Mouse (Mus musculus): ENCODE measurements around the gene Cyp4f18.
"Not testable (repeated sequence)": the region's sequence is repeated elsewhere in the genome, so short reads cannot be mapped to it uniquely, and the experiment has no call there.

Gene Cyp4f18

DNA sequence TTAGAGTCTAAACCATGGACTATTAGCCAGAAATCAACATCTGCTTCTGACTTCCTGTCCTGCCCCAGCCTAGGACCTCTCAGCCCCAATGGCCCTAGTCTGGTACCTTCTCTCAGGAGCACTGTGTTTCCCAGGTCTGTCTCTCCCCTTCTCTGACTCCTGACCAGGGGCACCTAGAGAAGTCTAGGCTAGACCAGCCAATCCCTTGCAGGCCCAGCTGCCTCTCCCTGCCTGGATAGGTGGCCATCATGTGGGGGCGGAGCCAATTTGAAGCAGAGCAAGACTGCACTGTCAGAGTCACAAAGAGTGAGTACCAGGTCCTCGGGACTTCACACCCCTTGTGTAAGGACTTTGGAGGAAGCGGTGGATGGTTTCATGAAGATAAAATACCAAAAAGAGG lies at the start of gene Cyp4f18:
Gene Cyp4f18 (minus strand): TSS at position 154 of the 400 bp plus-strand sequence.
- DNase-seq = peak in 1 of 2 experiments; percentile 39

DNA sequence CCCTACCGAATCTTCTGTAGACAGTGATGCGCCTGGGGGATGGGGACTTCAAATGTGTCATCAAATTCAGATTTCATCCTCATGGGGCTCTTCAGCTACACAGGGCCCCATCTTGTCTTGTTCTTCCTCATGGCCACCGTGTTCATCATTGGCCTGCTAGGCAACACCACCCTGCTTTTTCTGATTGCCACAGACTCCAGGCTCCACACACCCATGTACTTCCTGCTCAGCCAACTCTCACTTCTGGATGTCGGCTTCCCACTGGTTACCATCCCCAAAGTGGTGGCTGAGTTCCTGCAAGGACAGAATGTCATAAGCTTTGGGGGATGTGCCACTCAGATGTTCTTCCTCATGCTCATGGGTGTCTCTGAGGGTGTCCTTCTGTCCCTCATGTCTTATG lies 48.2 kb upstream of the Cyp4f18 start:
- not testable (repeated sequence) for DNase-seq

GRCm38 (mm10) chr8:72054633-72055032 lies 45.2 kb upstream of the Cyp4f18 start:
- not testable (repeated sequence) for DNase-seq

- no peak for DNase-seq
These were observed 33.1 kb upstream of the Cyp4f18 start for GRCm38 (mm10) chr8:72042493-72042892.

- not testable (repeated sequence) for DNase-seq
These were observed 31.5 kb upstream of the Cyp4f18 start, which contains the start of gene Olfr372 for GRCm38 (mm10) chr8:72040918-72041317. TSS of gene Olfr372 (plus strand) at chr8:72041218.

- peak; percentile 66 to 79 for DNase-seq
These were observed 23.5 kb upstream of the Cyp4f18 start for GRCm38 (mm10) chr8:72032926-72033325.

GRCm38 (mm10) chr8:72024886-72025285 lies 15.5 kb upstream of the Cyp4f18 start:
- not testable (repeated sequence) for DNase-seq

- DNase-seq = no peak
These were observed 10.4 kb upstream of the Cyp4f18 start for GRCm38 (mm10) chr8:72019816-72020215.

GRCm38 (mm10) chr8:72019022-72019421 lies 9.6 kb upstream of the Cyp4f18 start:
- DNase-seq = not testable (repeated sequence)

- DNase-seq = no peak
These were observed 8.7 kb upstream of the Cyp4f18 start for GRCm38 (mm10) chr8:72018141-72018540.

GRCm38 (mm10) chr8:72017339-72017738 lies 7.9 kb upstream of the Cyp4f18 start:
- not testable (repeated sequence) for DNase-seq

GRCm38 (mm10) chr8:72013506-72014228 lies 4.2 kb upstream of the Cyp4f18 start:
- not testable (repeated sequence) for DNase-seq

DNA sequence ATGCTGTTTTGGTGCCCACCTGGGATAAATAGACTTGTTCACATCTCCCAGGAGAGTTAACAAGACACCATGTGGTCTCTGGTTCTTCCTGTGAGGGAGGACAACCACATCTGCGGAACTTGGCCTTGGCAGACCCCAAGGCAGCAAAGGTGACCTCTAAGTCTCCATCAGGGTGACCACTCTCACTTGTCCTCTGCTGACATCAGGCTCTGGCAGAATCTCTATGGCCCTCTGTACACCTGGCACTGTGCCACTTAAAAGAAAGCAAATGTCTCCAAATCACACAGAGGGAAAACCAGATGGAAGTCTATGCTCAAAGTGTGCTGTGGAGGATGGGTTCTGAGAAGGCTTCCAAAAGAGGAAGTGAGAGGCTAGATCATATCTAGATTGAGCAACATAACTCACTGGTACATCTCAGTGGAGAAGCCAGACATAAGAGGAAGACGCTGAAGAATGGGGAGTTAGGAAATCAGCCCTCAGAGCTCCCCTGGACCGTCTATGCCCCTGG lies 1.2 kb downstream of the Cyp4f18 start:
- peak; percentile 11 to 49 for DNase-seq

DNA sequence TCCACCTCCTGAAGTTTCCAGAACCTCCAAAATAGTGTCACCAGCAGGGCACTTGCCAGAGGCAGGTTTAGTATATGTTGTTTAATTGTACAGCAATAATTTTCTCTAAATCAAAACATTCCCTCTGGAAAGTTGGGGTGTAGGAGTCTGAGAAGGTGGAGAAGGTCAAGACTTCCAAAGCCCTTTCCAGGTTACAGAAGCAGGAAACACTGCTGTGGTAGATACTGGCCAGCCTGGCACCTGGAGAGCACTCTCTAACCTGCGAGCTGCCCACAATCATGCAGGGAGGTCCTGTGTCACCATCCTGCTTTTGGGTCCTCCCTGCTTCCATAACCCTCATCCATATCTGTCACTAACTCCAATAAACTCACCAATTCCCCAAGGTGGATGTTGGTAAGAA lies 2.7 kb downstream of the Cyp4f18 start:
- DNase-seq = no peak

DNA sequence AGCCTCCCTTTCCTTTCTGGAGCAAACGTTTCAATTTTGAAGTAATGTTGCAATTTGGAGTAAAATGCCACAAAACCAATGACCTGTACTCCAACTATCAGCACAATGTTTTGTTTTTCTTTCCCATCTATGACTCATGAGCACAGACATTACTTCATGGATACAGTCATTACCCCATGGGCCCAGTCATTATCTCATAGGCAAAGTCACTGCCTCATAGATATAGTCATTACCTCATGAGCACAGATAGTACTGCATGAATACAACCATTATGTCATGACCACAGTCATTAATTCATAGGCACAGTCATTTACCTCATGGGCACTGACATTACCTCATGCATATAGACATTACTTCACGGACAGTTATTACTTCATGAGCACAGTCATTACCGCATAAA lies 3.5 kb downstream of the Cyp4f18 start:
- DNase-seq = no peak

DNA sequence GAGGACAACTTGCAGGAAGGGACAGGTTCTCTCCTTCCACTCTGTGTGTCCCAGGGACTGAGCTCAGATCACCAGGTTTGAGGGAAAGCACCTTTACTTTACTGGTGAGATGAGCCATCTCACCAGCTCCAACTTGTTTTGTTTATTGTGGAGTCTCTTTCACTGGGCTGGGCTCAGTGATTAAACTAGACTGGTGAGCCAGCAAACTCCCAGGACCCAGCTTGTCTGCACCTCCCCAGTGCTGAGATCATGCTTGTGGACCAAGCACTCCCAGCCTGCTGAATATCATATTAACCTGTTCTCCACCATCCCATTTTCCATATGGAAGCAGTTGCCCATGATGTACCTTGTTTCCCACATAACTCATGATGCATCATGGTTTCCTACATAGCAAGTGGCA lies 6.5 kb downstream of the Cyp4f18 start:
- no peak for DNase-seq

DNA sequence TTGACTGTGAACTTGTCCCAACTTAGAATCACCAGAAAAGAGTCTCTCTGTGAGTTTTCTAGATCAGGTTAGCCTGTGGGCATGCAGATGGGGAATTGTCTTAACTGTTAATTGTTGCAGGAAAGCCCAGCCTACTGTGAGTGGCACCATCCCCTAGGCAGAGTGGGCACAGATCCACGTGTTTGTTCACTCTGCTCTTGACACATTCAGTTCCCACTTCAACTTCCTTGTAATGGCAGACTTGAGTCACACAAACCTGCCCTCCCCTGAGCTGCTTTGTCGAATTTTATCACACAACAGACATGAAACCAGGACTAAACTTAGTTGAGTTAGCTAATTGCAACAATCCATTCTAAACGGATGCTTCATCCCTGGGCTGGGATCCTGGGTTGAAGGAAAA lies 9.2 kb downstream of the Cyp4f18 start:
- DNase-seq = no peak

GRCm38 (mm10) chr8:71999434-71999833 lies 10.0 kb downstream of the Cyp4f18 start:
- no peak for DNase-seq

DNA sequence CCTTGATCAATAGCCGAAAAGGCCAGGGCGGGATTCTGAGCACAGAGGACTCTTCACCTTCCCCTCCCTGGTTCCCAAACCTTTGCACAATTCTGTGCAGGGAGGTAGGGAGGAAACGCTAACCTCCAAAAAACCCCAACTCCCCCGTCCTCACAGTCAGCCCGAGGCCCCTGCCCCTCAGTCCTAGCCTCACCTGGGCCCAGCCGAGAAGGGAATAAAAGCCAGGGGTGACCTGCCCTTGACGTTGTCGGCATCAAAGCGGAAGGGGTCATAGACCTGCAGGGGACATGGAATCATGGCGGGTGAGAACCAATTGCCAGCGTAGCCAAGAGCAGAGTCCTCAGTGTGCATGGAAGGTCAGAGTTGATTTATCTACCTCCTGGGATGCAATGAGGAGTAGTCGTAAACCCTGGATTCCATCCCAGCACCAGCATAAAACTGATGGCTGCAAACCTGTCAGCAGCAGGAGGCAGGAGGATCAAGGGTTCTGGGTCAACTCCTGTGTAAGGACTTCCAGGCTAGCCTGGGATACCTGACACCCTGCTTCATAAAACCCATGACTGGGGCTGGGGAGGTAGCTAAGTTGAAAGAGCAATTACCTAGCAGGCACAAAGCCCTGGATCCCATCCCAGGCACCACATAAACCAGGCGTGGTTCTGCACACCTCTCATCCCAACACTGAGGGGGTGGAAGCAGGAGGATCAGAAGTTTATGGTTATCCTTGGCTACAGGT lies 20.4 kb downstream of the Cyp4f18 start:
- no peak for DNase-seq

- peak; percentile 55 to 75 for DNase-seq
These were observed 21.1 kb downstream of the Cyp4f18 start for GRCm38 (mm10) chr8:71988110-71988866.

GRCm38 (mm10) chr8:71984601-71985000 lies 24.8 kb downstream of the Cyp4f18 start:
- DNase-seq = no peak

GRCm38 (mm10) chr8:71981456-71981855 lies 28.0 kb downstream of the Cyp4f18 start:
- no peak for DNase-seq

DNA sequence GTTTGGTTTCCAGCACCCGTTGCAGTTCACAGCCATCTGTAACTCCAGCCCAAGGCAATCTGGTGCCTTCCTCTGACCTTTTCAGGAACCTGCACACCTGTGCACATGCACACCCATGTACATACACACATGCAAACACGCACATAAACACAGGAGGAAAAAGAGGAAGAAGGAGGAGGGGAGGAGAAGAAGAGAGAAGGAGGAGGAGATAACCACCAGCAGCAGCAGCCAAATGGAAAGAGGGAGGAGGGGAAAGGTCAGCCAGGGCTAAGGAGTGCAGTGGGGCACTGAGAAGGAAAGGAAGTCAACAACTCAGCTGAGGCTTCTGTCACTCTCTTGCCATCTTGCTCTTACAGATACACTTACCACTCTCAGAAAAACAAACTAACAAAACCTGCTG lies 28.4 kb downstream of the Cyp4f18 start:
- peak; percentile 16 to 50 for DNase-seq

Data from kidney, postnatal 25 days (tissue).